Mouse (Mus musculus) testis, adult 2 months (tissue): ENCODE data around the gene Kcnj12. TPM values are rescaled to one million over a fixed set of nuclear protein-coding genes. Genes with fewer than 3 reads are reported as not detected.

Experiments
- H3K27ac ChIP-seq: fragments of 200-500 bp; 2 replicates; pipeline ENCODE4 v1.5.1; 2012; ENCODE audit warnings: low read depth, low read length; ENCODE audit not compliant: control insufficient read depth, insufficient read depth
- H3K27me3 ChIP-seq: fragments of 200-500 bp; 2 replicates; pipeline ENCODE4 v1.6.1; 2012; ENCODE audit warnings: mild to moderate bottlenecking, low read length, moderate library complexity; ENCODE audit not compliant: control insufficient read depth, insufficient read depth
- H3K36me3 ChIP-seq: fragments of 200-500 bp; 2 replicates; pipeline ENCODE4 v1.6.1; 2012; ENCODE audit warnings: mild to moderate bottlenecking, low read length; ENCODE audit not compliant: control insufficient read depth, insufficient read depth
- H3K4me1 ChIP-seq: fragments of 200-500 bp; 2 replicates; pipeline ENCODE4 v1.6.1; 2012; ENCODE audit warnings: low read length; ENCODE audit not compliant: control insufficient read depth, insufficient read depth
- H3K4me3 ChIP-seq: fragments of 200-500 bp; 2 replicates; pipeline ENCODE4 v1.5.1; 2012; ENCODE audit warnings: low read depth, mild to moderate bottlenecking, low read length, moderate library complexity, mixed read lengths; ENCODE audit not compliant: control insufficient read depth
- CTCF ChIP-seq: fragments of 200-500 bp; IDR thresholded peaks from 2 replicates; pipeline ENCODE4 v1.5.1; 2012; ENCODE audit warnings: low read depth, mild to moderate bottlenecking, inconsistent platforms, low read length, moderate library complexity; ENCODE audit not compliant: control insufficient read depth, insufficient read depth, insufficient replicate concordance
- POLR2A ChIP-seq: fragments of 200-500 bp; IDR thresholded peaks from 2 replicates; pipeline ENCODE4 v1.6.1; 2012; ENCODE audit warnings: low read depth, mild to moderate bottlenecking, inconsistent platforms, low read length, moderate library complexity; ENCODE audit not compliant: control insufficient read depth
- polyA plus RNA-seq: library from polyadenylated mRNA; depleted of rRNA; stranded (reverse); fragments of >200 nt; gene quantifications from 2 replicates; pipeline ENCODE4 v1.2.3, GENCODE M21; 2012

Gene Kcnj12
- polyA plus RNA-seq, 1 experiment: 0.15 TPM

- H3K27ac ChIP-seq: no peak overlapping the region
- H3K4me3 ChIP-seq: no peak overlapping the region
- TF ChIP-seq POLR2A (no peak), CTCF (no peak)
- no peaks in the 10 kb centered on the region for H3K36me3 ChIP-seq
- no peaks in the 10 kb centered on the region for H3K27me3 ChIP-seq
- H3K4me1 ChIP-seq: no peaks in the 10 kb centered on the region; the same call in 1 of the 2 replicates
Measured at GRCm38 (mm10) chr11:61063503-61063902, 41.1 kb downstream of the Kcnj12 start.

- H3K4me1 ChIP-seq: no peaks in the 10 kb centered on the region
- no peak overlapping the region for H3K4me3 ChIP-seq
- H3K36me3 ChIP-seq: no peaks in the 10 kb centered on the region
- no peak overlapping the region for H3K27ac ChIP-seq
- H3K27me3 ChIP-seq: no peaks in the 10 kb centered on the region
- no peak for TF ChIP-seq POLR2A
- TF ChIP-seq CTCF: no peak
Measured at GRCm38 (mm10) chr11:61065620-61066019, 43.3 kb downstream of the Kcnj12 start.

- TF ChIP-seq CTCF (no peak), POLR2A (no peak)
- no peaks in the 10 kb centered on the region for H3K27me3 ChIP-seq
- H3K36me3 ChIP-seq: no peaks in the 10 kb centered on the region
- no peaks in the 10 kb centered on the region for H3K4me1 ChIP-seq
- H3K4me3 ChIP-seq: no peak overlapping the region
- no peak overlapping the region for H3K27ac ChIP-seq
Measured at GRCm38 (mm10) chr11:61067133-61067835, 44.9 kb downstream of the Kcnj12 start.

GRCm38 (mm10) chr11:61068866-61069265, 46.5 kb downstream of the Kcnj12 start:
- H3K27me3 ChIP-seq: no peaks in the 10 kb centered on the region
- H3K4me3 ChIP-seq: no peak overlapping the region
- no peak for TF ChIP-seq CTCF
- no peak for TF ChIP-seq POLR2A

GRCm38 (mm10) chr11:61069645-61070044, 47.3 kb downstream of the Kcnj12 start:
- Histone ChIP-seq H3K27me3 (no peaks in the 10 kb centered on the region), H3K4me1 (peaks cover 7% of the 10 kb centered on the region), H3K4me3 (no peak overlapping the region), H3K36me3 (no peaks in the 10 kb centered on the region), H3K27ac (no peak overlapping the region)
- TF ChIP-seq CTCF (no peak), POLR2A (no peak)

More at GRCm38 (mm10) chr11:61068866-61069265, 46.5 kb downstream of the Kcnj12 start:
- Histone ChIP-seq H3K27ac (no peak overlapping the region), H3K36me3 (no peaks in the 10 kb centered on the region), H3K4me1 (peaks cover 1% of the 10 kb centered on the region; the same call in 1 of the 2 replicates)

GRCm38 (mm10) chr11:61074646-61075317, 52.4 kb downstream of the Kcnj12 start:
- TF ChIP-seq POLR2A (no peak), CTCF (no peak)
- Histone ChIP-seq H3K36me3 (no peaks in the 10 kb centered on the region), H3K4me3 (no peak overlapping the region), H3K27me3 (no peaks in the 10 kb centered on the region), H3K27ac (no peak overlapping the region), H3K4me1 (peaks cover 7% of the 10 kb centered on the region)

GRCm38 (mm10) chr11:61075361-61076326, 53.3 kb downstream of the Kcnj12 start:
- H3K4me1 ChIP-seq: peaks cover 7% of the 10 kb centered on the region
- no peak overlapping the region for H3K27ac ChIP-seq
- TF ChIP-seq POLR2A (no peak), CTCF (no peak)
- no peaks in the 10 kb centered on the region for H3K27me3 ChIP-seq
- H3K4me3 ChIP-seq: no peak overlapping the region
- no peaks in the 10 kb centered on the region for H3K36me3 ChIP-seq
